Mouse (Mus musculus): Measurements from ENCODE around the gene Fut11. TPM values are rescaled to one million over a fixed set of nuclear protein-coding genes. Genes with fewer than 3 reads are reported as not detected.
"Not testable (repeated sequence)": the region's sequence is repeated elsewhere in the genome, so short reads cannot be mapped to it uniquely, and the experiment has no call there.

Gene Fut11
- total RNA-seq, 1 experiment from 2014 or later = 4.5 TPM

DNA sequence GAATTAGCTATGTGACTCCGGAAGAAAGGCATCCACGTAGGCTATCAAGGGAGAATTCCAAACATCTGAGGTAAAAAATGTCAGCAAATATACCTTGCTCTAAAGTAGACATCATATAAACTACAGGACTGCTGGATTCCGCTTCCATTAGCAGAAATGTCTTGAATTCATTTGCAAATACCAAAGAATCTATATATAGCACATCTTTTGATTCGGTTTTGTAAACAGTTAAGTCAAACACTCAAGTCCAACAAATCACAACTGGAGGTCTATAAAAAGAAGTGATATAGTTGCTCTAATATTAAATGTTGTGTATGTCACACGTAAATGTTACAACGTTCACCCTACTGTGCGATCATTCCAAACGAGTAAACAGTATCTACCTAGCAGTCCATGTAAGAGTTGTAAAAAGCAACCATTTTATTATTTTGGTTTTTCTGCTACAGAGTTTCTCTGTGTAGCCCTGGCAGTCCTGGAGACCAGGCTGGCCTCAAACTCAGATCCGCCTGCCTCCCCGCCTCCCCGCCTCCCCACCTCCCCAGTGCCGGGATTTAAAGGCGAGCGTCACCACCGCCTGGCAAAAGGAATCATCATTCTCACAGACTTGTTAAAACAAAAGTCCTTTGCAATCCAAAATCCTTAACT, 7.5 kb downstream of the Fut11 start:
- no peak for ATAC-seq (replicated peaks in 1 of 2; ENCODE audit: insufficient read depth in 1 of 2, low FRiP score in 2 of 2, low TSS enrichment in 1 of 2, low read depth in 1 of 2, poor library complexity in 2 of 2, severe bottlenecking in 2 of 2)

DNA sequence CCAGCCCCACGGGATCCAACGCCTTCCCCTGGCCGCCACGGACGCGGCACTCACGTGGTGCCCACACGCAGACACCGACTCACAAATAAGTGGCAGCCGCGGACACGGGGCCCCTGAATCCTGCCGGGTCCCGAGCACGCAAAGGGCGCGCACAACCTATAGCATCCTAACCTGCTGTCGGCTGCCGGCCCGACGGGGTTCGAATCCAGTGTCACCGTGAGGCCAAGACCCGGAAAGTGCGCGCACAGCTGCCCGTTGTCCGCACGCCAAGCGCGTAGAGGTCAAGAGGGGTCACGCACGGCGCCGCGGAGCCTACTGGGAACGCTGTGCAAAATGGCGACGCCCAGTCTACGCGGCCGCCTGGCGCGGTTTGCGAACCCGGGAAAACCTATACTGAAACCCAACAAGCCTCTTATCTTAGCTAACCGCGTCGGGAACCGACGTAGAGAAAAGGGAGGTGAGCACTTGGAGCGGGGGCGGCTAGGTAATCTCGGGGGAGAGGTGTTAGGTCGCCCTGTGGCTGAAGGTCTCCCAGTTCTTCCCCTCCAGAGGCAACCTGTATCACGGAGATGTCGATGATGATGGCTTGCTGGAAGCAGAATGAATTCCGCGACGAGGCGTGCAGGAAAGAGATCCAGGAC, 8.1 kb downstream of the Fut11 start, which contains the start of gene Chchd1:
Chchd1 (plus strand) TSS at position 266 of the 641 bp plus-strand sequence.
- ATAC-seq (replicated peaks in 1 of 2; ENCODE audit: insufficient read depth in 1 of 2, low FRiP score in 2 of 2, low TSS enrichment in 1 of 2, low read depth in 1 of 2, poor library complexity in 2 of 2, severe bottlenecking in 2 of 2) = peak; percentile 71 to 81

DNA sequence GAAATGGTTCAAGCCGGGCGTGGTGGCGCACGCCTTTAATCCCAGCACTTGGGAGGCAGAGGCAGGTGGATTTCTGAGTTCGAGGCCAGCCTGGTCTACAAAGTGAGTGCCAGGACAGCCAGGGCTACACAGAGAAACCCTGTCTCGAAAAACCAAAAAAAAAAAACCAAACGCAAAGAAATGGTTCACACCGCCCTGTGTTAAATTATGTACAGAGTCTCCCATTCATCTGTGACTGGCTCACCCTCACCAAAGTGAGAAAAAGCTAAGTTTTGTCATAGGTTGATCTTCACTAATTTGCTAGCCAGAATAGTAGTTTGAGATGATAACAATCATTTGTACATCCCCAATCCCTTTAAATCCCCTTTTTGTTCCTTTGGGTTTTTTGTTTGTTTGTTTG, 8.7 kb downstream of the Fut11 start:
- not testable (repeated sequence) for ATAC-seq (replicated peaks in 1 of 2; ENCODE audit: insufficient read depth in 1 of 2, low FRiP score in 2 of 2, low TSS enrichment in 1 of 2, low read depth in 1 of 2, poor library complexity in 2 of 2, severe bottlenecking in 2 of 2)

DNA sequence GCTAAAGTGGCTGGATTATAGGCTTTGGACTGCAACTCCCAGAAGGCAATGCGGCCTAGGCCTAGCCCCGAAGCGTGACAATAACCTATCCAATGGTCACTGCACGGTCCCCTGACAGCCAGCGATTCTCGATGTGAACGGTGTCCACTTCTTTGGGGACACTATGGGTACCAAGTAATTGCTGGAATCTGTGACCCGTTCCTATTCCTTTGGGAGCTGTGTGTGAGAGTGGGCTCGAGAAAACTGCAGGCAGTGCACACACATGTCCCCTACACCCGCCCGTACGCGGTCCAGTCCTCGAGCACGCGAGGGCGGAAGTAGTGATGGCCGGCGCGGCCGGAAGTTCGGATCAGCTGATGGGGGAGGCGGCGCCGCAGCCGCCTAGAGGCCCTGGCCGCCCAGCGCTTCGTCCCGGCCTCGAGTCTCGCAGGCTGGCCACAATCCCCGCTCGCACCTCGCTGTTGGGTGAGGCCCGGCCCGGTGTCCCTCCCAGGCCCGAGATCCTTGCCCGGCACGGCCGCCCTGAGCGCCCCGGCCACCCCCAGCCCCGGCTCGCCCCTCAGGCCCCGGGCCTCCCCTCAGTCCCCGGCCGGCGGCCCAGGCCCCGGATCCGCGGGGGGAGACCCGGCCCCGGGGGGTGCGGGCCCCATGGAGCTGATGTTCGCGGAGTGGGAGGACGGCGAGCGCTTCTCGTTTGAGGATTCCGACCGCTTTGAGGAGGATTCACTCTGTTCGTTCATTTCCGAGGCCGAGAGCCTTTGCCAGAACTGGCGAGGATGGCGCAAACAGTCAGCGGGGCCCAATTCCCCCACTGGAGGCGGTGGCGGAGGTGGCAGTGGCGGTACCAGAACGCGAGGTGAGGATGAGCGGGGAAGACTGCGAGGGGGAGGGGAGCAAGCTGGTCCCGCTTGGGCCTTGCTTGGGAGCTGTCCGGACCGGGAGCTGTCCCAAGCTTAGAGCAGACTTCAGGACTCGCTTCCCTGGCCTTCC, 12.7 kb downstream of the Fut11 start, which contains the start of gene Zswim8:
Zswim8 (plus strand) TSS at position 352 of the 990 bp plus-strand sequence.
- ATAC-seq (replicated peaks in 1 of 2; ENCODE audit: insufficient read depth in 1 of 2, low FRiP score in 2 of 2, low TSS enrichment in 1 of 2, low read depth in 1 of 2, poor library complexity in 2 of 2, severe bottlenecking in 2 of 2) = peak; percentile 77 to 82

DNA sequence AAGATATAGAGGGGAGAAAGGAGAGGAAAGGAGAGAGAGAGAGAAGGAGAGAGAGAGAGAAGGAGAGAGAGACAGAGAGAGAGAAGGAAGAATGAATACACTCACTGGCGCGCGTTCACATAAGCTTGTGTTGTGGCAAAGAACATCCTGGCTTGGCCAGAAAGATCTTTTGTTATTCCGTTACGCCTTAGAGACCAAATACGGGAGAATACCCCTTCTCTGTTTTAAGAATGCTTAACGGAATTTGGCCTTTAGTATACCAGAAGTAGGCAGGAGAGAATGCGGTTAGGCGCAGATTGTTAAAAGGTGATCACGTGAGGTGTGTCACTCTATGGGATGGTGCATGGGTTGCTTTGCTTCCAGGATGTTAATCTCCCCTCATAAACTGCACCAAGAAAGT, 13.5 kb downstream of the Fut11 start:
- ATAC-seq (replicated peaks in 1 of 2; ENCODE audit: insufficient read depth in 1 of 2, low FRiP score in 2 of 2, low TSS enrichment in 1 of 2, low read depth in 1 of 2, poor library complexity in 2 of 2, severe bottlenecking in 2 of 2) = no peak

DNA sequence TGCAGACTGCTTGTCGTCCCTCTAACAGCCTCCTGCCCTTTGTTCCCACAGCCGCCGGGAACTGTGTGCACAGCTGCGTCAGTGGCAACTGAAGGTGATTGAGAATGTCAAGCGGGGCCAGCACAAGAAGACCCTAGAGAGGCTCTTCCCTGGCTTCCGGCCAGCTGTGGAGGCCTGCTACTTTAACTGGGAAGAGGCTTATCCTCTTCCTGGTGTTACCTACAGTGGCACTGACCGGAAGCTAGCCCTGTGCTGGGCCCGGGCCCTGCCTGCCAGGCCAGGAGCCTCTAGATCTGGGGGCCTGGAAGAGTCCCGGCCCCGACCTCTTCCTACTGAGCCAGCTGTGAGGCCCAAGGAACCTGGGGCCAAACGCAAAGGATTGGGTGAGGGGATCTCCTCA, 19.1 kb downstream of the Fut11 start:
- ATAC-seq (replicated peaks in 1 of 2; ENCODE audit: insufficient read depth in 1 of 2, low FRiP score in 2 of 2, low TSS enrichment in 1 of 2, low read depth in 1 of 2, poor library complexity in 2 of 2, severe bottlenecking in 2 of 2) = no peak

DNA sequence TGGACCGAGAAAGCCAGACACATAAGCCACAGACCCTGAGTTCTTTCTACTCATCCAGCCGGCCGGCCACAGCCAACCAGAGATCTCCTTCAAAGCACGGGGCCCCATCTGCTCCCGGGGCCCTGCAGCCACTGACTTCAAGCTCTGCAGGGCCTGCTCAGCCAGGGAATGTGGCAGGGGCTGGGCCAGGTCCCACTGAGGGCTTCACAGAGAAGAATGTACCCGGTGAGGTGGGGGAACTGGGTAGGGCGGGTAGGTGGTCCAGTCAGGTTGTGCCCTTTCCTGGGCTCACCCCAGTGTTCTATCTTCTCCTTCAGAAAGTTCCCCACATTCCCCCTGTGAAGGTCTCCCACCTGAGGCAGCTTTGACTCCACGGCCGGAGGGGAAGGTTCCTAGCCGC, 23.7 kb downstream of the Fut11 start:
- ATAC-seq (replicated peaks in 1 of 2; ENCODE audit: insufficient read depth in 1 of 2, low FRiP score in 2 of 2, low TSS enrichment in 1 of 2, low read depth in 1 of 2, poor library complexity in 2 of 2, severe bottlenecking in 2 of 2) = no peak

DNA sequence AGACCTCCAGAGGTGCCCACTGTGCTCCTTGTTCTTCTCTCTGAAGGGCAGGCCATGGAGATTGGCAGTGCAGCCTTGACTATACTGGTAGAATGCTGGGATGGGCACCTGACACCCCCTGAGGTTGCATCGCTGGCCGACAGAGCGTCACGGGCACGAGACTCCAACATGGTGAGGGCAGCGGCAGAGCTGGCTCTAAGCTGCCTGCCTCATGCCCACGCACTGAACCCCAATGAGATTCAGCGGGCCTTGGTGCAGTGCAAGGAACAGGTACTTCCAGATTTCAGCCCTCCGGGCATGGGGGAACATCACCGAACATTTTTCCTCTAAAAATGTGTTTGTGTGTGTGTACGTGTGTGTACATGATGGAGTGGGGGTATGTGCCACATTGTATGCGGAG, 25.0 kb downstream of the Fut11 start:
- no peak for ATAC-seq (replicated peaks in 1 of 2; ENCODE audit: insufficient read depth in 1 of 2, low FRiP score in 2 of 2, low TSS enrichment in 1 of 2, low read depth in 1 of 2, poor library complexity in 2 of 2, severe bottlenecking in 2 of 2)

DNA sequence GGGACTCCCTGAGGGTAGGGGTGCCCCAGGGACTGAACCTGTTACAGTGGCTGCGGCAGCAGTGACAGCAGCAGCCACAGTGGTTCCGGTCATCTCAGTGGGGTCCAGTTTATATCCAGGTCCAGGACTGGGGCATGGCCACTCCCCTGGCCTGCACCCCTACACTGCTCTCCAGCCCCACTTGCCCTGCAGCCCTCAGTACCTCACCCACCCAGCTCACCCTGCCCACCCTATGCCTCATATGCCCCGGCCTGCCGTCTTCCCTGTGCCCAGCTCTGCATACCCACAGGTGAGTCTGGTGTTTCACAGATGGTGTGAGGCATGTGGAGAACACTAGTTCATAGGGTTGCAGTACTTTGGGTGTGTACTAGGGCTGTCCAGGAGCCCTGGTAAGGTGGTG, 26.6 kb downstream of the Fut11 start:
- ATAC-seq (replicated peaks in 1 of 2; ENCODE audit: insufficient read depth in 1 of 2, low FRiP score in 2 of 2, low TSS enrichment in 1 of 2, low read depth in 1 of 2, poor library complexity in 2 of 2, severe bottlenecking in 2 of 2) = no peak

DNA sequence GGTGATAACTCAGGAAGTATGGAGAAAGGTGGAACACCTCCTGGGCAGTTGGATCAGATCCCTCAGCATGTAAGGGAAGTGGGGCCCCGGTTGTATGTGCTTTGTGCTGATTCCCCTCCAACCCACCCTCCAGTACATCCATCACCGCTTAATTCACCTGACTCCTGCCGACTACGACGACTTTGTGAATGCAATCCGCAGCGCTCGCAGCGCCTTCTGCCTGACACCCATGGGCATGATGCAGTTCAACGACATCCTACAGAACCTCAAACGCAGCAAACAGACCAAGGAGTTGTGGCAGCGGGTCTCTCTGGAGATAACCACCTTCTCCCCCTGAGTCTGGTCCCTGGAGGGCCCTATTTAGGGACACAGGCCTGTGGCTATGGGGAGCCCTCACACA, 28.2 kb downstream of the Fut11 start:
- no peak for ATAC-seq (replicated peaks in 1 of 2; ENCODE audit: insufficient read depth in 1 of 2, low FRiP score in 2 of 2, low TSS enrichment in 1 of 2, low read depth in 1 of 2, poor library complexity in 2 of 2, severe bottlenecking in 2 of 2)

DNA sequence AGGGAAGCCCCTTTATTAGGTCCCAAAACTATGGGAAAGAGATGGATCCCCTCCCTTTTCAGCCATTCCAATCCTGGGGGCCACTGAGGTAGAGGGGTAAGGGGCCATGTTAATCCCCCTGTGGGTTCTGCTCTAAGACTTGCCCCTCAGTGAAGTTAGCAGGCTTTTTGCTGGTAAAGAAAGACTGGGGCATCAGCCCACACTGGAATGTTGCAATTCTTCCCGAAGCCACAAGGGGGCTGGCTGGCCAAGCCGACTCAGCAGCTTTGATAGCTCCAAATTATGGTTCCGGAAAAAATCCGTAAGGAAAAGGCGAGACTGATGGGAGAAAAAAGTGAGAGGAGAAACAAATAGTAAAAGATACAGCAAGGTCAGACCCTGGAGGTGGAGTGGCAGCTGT, 29.3 kb downstream of the Fut11 start:
- ATAC-seq (replicated peaks in 1 of 2; ENCODE audit: insufficient read depth in 1 of 2, low FRiP score in 2 of 2, low TSS enrichment in 1 of 2, low read depth in 1 of 2, poor library complexity in 2 of 2, severe bottlenecking in 2 of 2) = no peak

DNA sequence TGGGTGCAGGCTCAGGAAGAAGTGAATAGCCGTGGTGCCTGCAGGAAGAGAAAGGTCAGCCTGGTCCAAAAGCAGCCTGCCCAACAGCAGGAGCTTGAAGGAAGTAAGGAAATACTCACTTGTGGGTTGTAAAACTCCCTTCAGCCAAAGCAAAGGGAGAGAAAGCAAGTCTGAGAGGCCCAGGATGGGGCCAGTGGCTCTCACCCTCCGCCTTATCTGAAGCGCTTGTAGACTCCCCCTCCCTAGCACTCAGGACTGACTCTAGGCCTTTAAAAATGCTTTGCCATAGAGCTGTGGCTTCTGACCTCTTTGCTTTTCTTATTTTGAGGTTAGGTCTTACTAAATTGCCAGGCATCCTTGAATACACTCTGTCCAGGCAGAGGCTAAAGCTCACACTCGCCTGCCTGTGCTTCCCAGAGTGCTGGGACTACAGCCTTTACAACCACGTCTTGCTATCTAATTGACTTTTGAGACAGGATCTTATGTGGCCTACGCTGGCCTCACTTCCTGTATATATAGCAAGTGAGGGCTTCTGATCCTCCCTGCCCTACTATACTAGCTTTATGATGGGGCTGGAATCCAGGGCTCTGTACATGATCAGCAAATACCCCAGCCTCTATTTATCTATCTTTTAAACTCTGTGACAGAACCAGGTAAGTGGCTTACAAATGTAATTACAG, 31.0 kb downstream of the Fut11 start:
- no peak for ATAC-seq (replicated peaks in 1 of 2; ENCODE audit: insufficient read depth in 1 of 2, low FRiP score in 2 of 2, low TSS enrichment in 1 of 2, low read depth in 1 of 2, poor library complexity in 2 of 2, severe bottlenecking in 2 of 2)

DNA sequence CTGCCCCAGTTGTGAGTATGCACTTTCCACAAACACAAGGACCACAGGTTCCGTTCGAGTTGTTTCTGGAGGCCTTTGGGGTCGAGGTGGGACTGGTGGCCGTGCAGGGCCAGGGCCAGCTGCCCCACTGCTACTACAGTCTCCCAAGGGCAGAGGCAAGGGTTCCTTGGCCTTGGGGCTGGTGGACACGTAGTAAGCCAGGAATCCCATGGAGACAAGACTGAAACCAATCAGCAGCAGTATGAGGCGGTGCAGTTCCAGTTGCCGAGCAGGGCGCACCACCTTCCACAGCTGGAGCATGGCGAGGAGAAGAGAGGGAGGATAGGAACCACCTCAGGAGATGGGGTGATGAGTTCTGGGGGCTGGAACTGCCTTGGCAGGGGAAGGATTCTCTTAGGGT, 35.1 kb downstream of the Fut11 start:
- ATAC-seq (replicated peaks in 1 of 2; ENCODE audit: insufficient read depth in 1 of 2, low FRiP score in 2 of 2, low TSS enrichment in 1 of 2, low read depth in 1 of 2, poor library complexity in 2 of 2, severe bottlenecking in 2 of 2) = no peak

DNA sequence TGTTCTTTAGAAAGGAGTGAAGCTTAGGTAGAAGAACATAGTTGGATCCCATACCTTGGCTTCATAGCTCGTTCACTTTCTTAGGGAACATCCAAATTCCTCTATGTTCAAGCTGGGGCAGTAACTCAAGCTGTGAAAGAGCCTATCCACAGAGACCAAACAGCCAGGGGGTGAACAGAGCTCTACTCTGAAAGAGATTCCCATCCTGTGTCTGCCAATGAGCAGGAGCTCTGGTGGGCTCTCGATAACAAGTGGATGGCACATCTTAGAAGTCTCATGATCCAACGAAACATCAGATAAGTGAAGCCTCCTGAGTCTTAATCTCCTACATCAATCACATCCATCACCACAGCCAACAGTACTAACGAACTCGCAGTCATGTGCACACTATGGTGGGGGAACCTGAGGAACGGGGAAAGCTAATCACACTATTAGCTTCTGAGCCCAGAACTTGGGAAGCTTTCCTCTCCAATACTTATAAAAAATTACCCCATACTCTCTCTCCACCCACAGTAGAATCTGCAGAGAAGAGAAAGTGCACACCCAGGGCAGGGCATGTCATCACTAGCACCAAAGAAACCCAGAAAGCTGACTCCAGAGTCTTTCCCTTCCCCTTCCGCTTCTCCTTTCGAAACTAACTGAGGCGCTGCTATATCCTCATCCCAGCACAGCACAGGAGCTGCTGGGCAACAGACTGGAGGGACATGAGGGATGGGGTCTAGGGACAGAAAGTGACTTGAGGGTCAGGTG, 36.3 kb downstream of the Fut11 start:
- no peak for ATAC-seq (replicated peaks in 1 of 2; ENCODE audit: insufficient read depth in 1 of 2, low FRiP score in 2 of 2, low TSS enrichment in 1 of 2, low read depth in 1 of 2, poor library complexity in 2 of 2, severe bottlenecking in 2 of 2)

DNA sequence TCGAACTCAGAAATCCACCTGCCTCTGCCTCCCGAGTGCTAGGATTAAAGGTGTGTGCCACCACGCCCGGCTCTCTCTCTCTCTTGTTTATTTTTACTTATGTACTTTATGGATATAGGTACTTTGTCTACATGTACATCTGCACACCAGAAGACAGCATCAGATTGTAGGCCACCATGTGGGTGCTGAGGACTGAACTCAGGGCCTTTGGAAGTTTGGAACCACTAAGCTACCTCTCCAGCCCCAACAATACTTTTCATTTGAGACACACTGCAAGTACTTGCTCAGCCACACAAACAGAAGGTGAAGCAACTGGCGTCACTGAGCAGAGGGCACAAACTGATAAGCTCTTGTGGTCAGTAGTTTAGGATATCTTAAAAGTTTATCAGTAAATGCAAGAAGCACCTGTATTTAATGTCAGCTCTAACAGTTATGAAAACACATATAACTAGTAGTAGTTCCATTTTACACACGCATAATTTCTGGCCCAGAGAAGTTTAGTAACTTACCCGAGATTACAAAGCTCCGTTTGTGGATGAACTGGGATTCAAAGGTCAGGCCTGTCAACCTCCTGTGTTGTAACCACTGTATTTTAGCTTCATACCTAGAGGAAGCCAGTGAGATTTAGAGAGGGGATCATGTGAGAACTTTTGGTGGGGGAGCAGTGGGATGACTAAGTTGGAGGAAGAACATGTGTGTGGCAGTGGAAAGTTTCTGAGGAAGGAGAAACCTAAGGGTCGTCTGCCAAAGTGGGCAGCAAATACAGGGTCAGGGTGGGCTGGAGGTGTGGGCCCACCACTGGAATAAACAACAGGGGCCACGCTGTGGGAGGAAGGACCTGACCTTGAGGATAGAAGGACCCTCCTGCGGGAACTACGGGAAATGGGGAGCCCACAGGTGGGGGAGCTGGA, 38.5 kb downstream of the Fut11 start:
- ATAC-seq (replicated peaks in 1 of 2; ENCODE audit: insufficient read depth in 1 of 2, low FRiP score in 2 of 2, low TSS enrichment in 1 of 2, low read depth in 1 of 2, poor library complexity in 2 of 2, severe bottlenecking in 2 of 2) = peak in 1 of 2 experiments; percentile 18; a peak in 1 of 4 replicates
